ENCODE assay signal across 17 mouse cellular contexts in genomic region chr6:124320371-124320770, GRCm38 (mm10). TPM values are rescaled to one million over a fixed set of nuclear protein-coding genes. Genes with fewer than 3 reads are reported as not detected.
DNase-seq lines count a peak whose midpoint lies in the region; ATAC-seq and TF ChIP-seq lines count a peak whose summit lies in the region.
"Had no signal": no experiment of that assay in that cellular context is flagged by ENCODE, and none has a peak within 500 bp of the region (broad histone marks: within the 10 kb centered on the region; RNA-seq: fewer than 3 reads in every experiment).

No protein-coding gene starts in this region.

- no peaks in the 10 kb centered on the region for H3K27me3 ChIP-seq in kidney, embryonic 14.5 days (ENCODE audit: control insufficient read depth, insufficient read depth, low read length)
- H3K27me3 ChIP-seq in MEL (ENCODE audit: control insufficient read depth in 1 of 2, insufficient read depth in 2 of 2, low read length in 2 of 2): no peaks in the 10 kb centered on the region
- H3K27me3 ChIP-seq in forebrain, embryonic 10.5 days (ENCODE audit: poor library complexity, severe bottlenecking): no peaks in the 10 kb centered on the region
- H3K27me3 ChIP-seq: limb, embryonic 12.5 days had no signal

- no peak overlapping the region for H3K4me2 ChIP-seq in kidney, embryonic 14.5 days (replicated peaks; ENCODE audit: low read depth, low read length)
- H3K4me2 ChIP-seq: limb, embryonic 12.5 days; lung, embryonic 14.5 days had no signal

- TF ChIP-seq CTCF in MEL (IDR thresholded peaks at IDR 0.05 in 2 of 3, conservative IDR thresholded peaks at IDR 0.05 in 1 of 3; ENCODE audit: control insufficient read depth in 1 of 3, insufficient read depth in 1 of 3, low read depth in 2 of 3, low read length in 3 of 3, poor library complexity in 1 of 3, severe bottlenecking in 1 of 3): no peak

- peak; percentile 87; the same call in 1 of the 2 replicates for ATAC-seq in kidney, embryonic 14.5 days (ENCODE audit: low FRiP score, low TSS enrichment)
- ATAC-seq in common myeloid progenitor, adult 5-6 weeks (replicated peaks; ENCODE audit: low read depth, poor library complexity, severe bottlenecking): peak; percentile 43
- ATAC-seq in megakaryocyte-erythroid progenitor cell, adult 5-6 weeks (replicated peaks; ENCODE audit: low FRiP score, low TSS enrichment, poor library complexity, severe bottlenecking): peak; percentile 66
- ATAC-seq: Patski had no signal

- no peak for TF ChIP-seq POLR2A in MEL (IDR thresholded peaks at IDR 0.05; ENCODE audit: control insufficient read depth in 1 of 2, insufficient read depth in 1 of 2, low read depth in 1 of 2, low read length in 2 of 2, poor library complexity in 1 of 2)

- H3K4me1 ChIP-seq in kidney, embryonic 14.5 days (ENCODE audit: control insufficient read depth, insufficient read depth, low read length): no peaks in the 10 kb centered on the region
- H3K4me1 ChIP-seq in MEL (ENCODE audit: control insufficient read depth in 1 of 2, insufficient read depth in 2 of 2, low read length in 2 of 2): peaks cover 5% of the 10 kb centered on the region in 2 experiments; a peak in 3 of 4 replicates
- H3K4me1 ChIP-seq in forebrain, embryonic 10.5 days: no peaks in the 10 kb centered on the region
- H3K4me1 ChIP-seq: limb, embryonic 12.5 days had no signal

- no peak for TF ChIP-seq RAD21 in MEL (IDR thresholded peaks at IDR 0.05; ENCODE audit: low read depth, low read length)

- no peak for TF ChIP-seq EP300 in MEL (IDR thresholded peaks at IDR 0.05; ENCODE audit: low read depth in 1 of 2, low read length in 2 of 2)

- no peak overlapping the region for H3K27ac ChIP-seq in kidney, embryonic 14.5 days (ENCODE audit: low read depth, low read length)
- H3K27ac ChIP-seq in MEL (ENCODE audit: control insufficient read depth, low read depth, low read length): no peak overlapping the region
- no peak overlapping the region for H3K27ac ChIP-seq in forebrain, embryonic 10.5 days
- H3K27ac ChIP-seq: limb, embryonic 12.5 days had no signal

- peaks cover 2% of the 10 kb centered on the region for H3K79me2 ChIP-seq in MEL (ENCODE audit: control insufficient read depth, insufficient read depth, low read length, poor library complexity)

- no peaks in the 10 kb centered on the region for H3K36me3 ChIP-seq in kidney, embryonic 14.5 days (ENCODE audit: control insufficient read depth, insufficient read depth, low read length)
- H3K36me3 ChIP-seq in MEL (ENCODE audit: control insufficient read depth in 1 of 2, insufficient read depth in 2 of 2, low read length in 2 of 2): peaks cover 0 to 4% of the 10 kb centered on the region in 2 experiments; a peak in 2 of 4 replicates
- no peaks in the 10 kb centered on the region for H3K36me3 ChIP-seq in forebrain, embryonic 10.5 days (replicated peaks)
- H3K36me3 ChIP-seq: limb, embryonic 12.5 days had no signal

- H3K9ac ChIP-seq in kidney, embryonic 14.5 days (ENCODE audit: low read depth, low read length): no peak overlapping the region
- H3K9ac ChIP-seq in MEL (ENCODE audit: control insufficient read depth, low read depth, low read length, poor library complexity, severe bottlenecking): peak overlapping the region; percentile 27; the same call in 1 of the 2 replicates
- H3K9ac ChIP-seq: limb, embryonic 12.5 days; lung, embryonic 14.5 days had no signal

- WGBS in kidney, embryonic 14.5 days: 35% methylated on average over 6 of the region's 6 CpGs
- WGBS in forebrain, embryonic 10.5 days: 74% methylated on average over 6 of the region's 6 CpGs

- H3K4me3 ChIP-seq in kidney, embryonic 14.5 days (ENCODE audit: low read length): no peak overlapping the region
- peak overlapping the region; percentile 12 to 81; a peak in 3 of 4 replicates for H3K4me3 ChIP-seq in MEL (ENCODE audit: control insufficient read depth in 1 of 2, insufficient read depth in 1 of 2, low read depth in 2 of 2, low read length in 2 of 2)
- no peak overlapping the region for H3K4me3 ChIP-seq in forebrain, embryonic 10.5 days
- H3K4me3 ChIP-seq: limb, embryonic 12.5 days had no signal

- DNase-seq in kidney, adult 8-10 months: no peak
- peak; percentile 28 for DNase-seq in MEL (ENCODE audit: low read depth, low spot score)
- no peak for DNase-seq in forebrain, embryonic 10.5 days (ENCODE audit: extremely low spot score, low spot score)
- no peak for DNase-seq in lung, postnatal 10 days
- DNase-seq: adrenal gland, postnatal 14 days; cerebellum, adult 8-10 months; heart, postnatal 4 days; kidney, adult 11 months; layer of hippocampus, adult 9-11 months; lung, embryonic 14.5 days; spleen, adult 18-20 months; thymus, postnatal 14 days had no signal

- H3K9me3 ChIP-seq in kidney, embryonic 14.5 days (ENCODE audit: control insufficient read depth, low read length): no peaks in the 10 kb centered on the region
- no peaks in the 10 kb centered on the region for H3K9me3 ChIP-seq in MEL (replicated peaks; ENCODE audit: insufficient read depth, low read length)
- no peaks in the 10 kb centered on the region for H3K9me3 ChIP-seq in forebrain, embryonic 10.5 days
- H3K9me3 ChIP-seq: limb, embryonic 12.5 days had no signal

TF ChIP-seq in MEL, 35 proteins besides CTCF, POLR2A, EP300 and RAD21:
- TF ChIP-seq ZNF384 (IDR thresholded peaks at IDR 0.05; ENCODE audit: low read depth, low read length): no peak
- TF ChIP-seq BHLHE40 (IDR thresholded peaks at IDR 0.05; ENCODE audit: borderline replicate concordance, low read depth, low read length): no peak
- no peak for TF ChIP-seq TBP (IDR thresholded peaks at IDR 0.05; ENCODE audit: low read depth, low read length)
- no peak for TF ChIP-seq MYB (IDR thresholded peaks at IDR 0.05; ENCODE audit: low read depth, low read length)
- TF ChIP-seq ZKSCAN1 (IDR thresholded peaks at IDR 0.05; ENCODE audit: low read depth, low read length): no peak
- no peak for TF ChIP-seq USF2 (IDR thresholded peaks at IDR 0.05; ENCODE audit: borderline replicate concordance in 1 of 2, insufficient read depth in 1 of 2, low read depth in 1 of 2, low read length in 2 of 2)
- no peak for TF ChIP-seq NRF1 (IDR thresholded peaks at IDR 0.05; ENCODE audit: insufficient read depth, low read depth, low read length, poor library complexity, severe bottlenecking)
- TF ChIP-seq E2F4 (IDR thresholded peaks at IDR 0.05; ENCODE audit: borderline replicate concordance, low read depth, low read length): no peak
- no peak for TF ChIP-seq MAZ (IDR thresholded peaks at IDR 0.05; ENCODE audit: low read depth, low read length)
- no peak for TF ChIP-seq KAT2A (conservative IDR thresholded peaks at IDR 0.05; ENCODE audit: low read depth, low read length)
- no peak for TF ChIP-seq ELF1 (IDR thresholded peaks at IDR 0.05; ENCODE audit: low read depth, low read length)
- TF ChIP-seq TAL1 (IDR thresholded peaks at IDR 0.05; ENCODE audit: low read length): no peak
- no peak for TF ChIP-seq POLR2AphosphoS2 (IDR thresholded peaks at IDR 0.05; ENCODE audit: low read length)
- TF ChIP-seq CHD1 (IDR thresholded peaks at IDR 0.05; ENCODE audit: low read depth, low read length): no peak
- TF ChIP-seq JUND (IDR thresholded peaks at IDR 0.05; ENCODE audit: low read depth, low read length): no peak
- no peak for TF ChIP-seq MXI1 (IDR thresholded peaks at IDR 0.05; ENCODE audit: low read depth, low read length)
TF ChIP-seq in MEL: peak in this region for 0.

RNA-seq across cellular contexts. Expression of gene Cd163, which starts 15.9 kb away (rescaled TPM):
- 0.10 and 0.15 TPM in 2 replicates for polyA plus RNA-seq in kidney, embryonic 14.5 days (2014; fragmentation: Nextera tagmentation; extraction: Ambion mirVana)
- total RNA-seq in MEL (2012; rRNA removed): 0.33 and 0.58 TPM in 2 replicates
- under 1 TPM in 1 of 2 experiments, not detected in 1; 0.81 TPM for polyA plus RNA-seq in MEL (2012; ENCODE audit: insufficient read depth in 1 of 2, insufficient read length in 2 of 2, low read depth in 1 of 2, low replicate concordance in 2 of 2, missing spikeins in 1 of 2)
- total RNA-seq in common myeloid progenitor, adult 5-6 weeks (2017): 2.0 and 5.8 TPM in 2 replicates
- 1.1 TPM in 1 of 2 replicates, not detected in the other for total RNA-seq in megakaryocyte-erythroid progenitor cell, adult 5-6 weeks (2014; fragmentation: Nextera tagmentation)
- total RNA-seq in megakaryocyte-erythroid progenitor cell, adult 5-6 weeks (2017): 0.99 and 2.9 TPM in 2 replicates
- polyA plus RNA-seq in forebrain, embryonic 10.5 days (2016; fragmentation: Nextera tagmentation; extraction: Ambion mirVana): not detected in 2 replicates
- polyA plus RNA-seq: limb, embryonic 12.5 days; Patski had no signal

Comparison
In these comparisons a context has a peak if more than half of its experiments do, and no peak if none do; other contexts are left out.
1. H3K4me3 ChIP-seq: peak in MEL (2 of 2); none in kidney, embryonic 14.5 days (single experiment) and forebrain, embryonic 10.5 days (single experiment).
2. Peak in every context shown above with its lines, with median percentiles within 50 percentile points of each other: ATAC-seq.